Mouse (Mus musculus) T-helper 2 cell (primary cell): ENCODE data around the gene Rad18.

Experiments used
- in situ Hi-C: fragments of 300-600 bp; cut with MboI, MseI; formaldehyde crosslinking; loops from one replicate; pipeline ENCODE4 v1.15.1; 2025; ENCODE audit warnings: high pct_unique_total_duplicates

The Rad18 gene

GRCm38 (mm10) chr6:112688033-112688432, 8.5 kb downstream of the Rad18 start:
- in situ Hi-C loops: loop anchor here (25.0 kb wide), 1 partner anchor 1049 kb away; the partner anchor contains the start of gene Sec13

GRCm38 (mm10) chr6:112686485-112686884, 10.0 kb downstream of the Rad18 start:
- in situ Hi-C loops: loop anchor here (25.0 kb wide), 1 partner anchor 1051 kb away; the partner anchor contains the start of gene Sec13

GRCm38 (mm10) chr6:112684065-112684464, 12.4 kb downstream of the Rad18 start:
- in situ Hi-C loops: loop anchor here (25.0 kb wide), 1 partner anchor 1053 kb away; the partner anchor contains the start of gene Sec13

- in situ Hi-C loops: no loop called here
These were observed 64.4 kb downstream of the Rad18 start for GRCm38 (mm10) chr6:112632071-112632470.

GRCm38 (mm10) chr6:112630291-112630690, 66.2 kb downstream of the Rad18 start:
- in situ Hi-C loops: no loop called here

GRCm38 (mm10) chr6:112628301-112628700, 68.2 kb downstream of the Rad18 start:
- in situ Hi-C loops: no loop called here

GRCm38 (mm10) chr6:112622321-112622720, 74.2 kb downstream of the Rad18 start:
- in situ Hi-C loops: no loop called here

- in situ Hi-C loops: no loop called here
These were observed 76.5 kb downstream of the Rad18 start for GRCm38 (mm10) chr6:112620027-112620426.

- in situ Hi-C loops: no loop called here
These were observed 78.7 kb downstream of the Rad18 start for GRCm38 (mm10) chr6:112617728-112618318.

- in situ Hi-C loops: no loop called here
These were observed 87.5 kb downstream of the Rad18 start for GRCm38 (mm10) chr6:112609027-112609426.

- in situ Hi-C loops: no loop called here
These were observed 92.6 kb downstream of the Rad18 start for GRCm38 (mm10) chr6:112603866-112604265.

- in situ Hi-C loops: no loop called here
These were observed 101.5 kb downstream of the Rad18 start for GRCm38 (mm10) chr6:112594971-112595370.

GRCm38 (mm10) chr6:112587912-112588311, 108.6 kb downstream of the Rad18 start:
- in situ Hi-C loops: loop anchor here (10.0 kb wide), 1 partner anchor 197 kb away; no protein-coding TSS in a partner anchor

GRCm38 (mm10) chr6:112586999-112587398, 109.5 kb downstream of the Rad18 start:
- in situ Hi-C loops: loop anchor here (10.0 kb wide), 1 partner anchor 198 kb away; no protein-coding TSS in a partner anchor

- in situ Hi-C loops: loop anchor here (10.0 kb wide), 1 partner anchor 200 kb away; no protein-coding TSS in a partner anchor
These were observed 111.5 kb downstream of the Rad18 start for GRCm38 (mm10) chr6:112584961-112585360.

GRCm38 (mm10) chr6:112582022-112582421, 114.5 kb downstream of the Rad18 start:
- in situ Hi-C loops: loop anchor here (10.0 kb wide), 1 partner anchor 203 kb away; no protein-coding TSS in a partner anchor

- in situ Hi-C loops: no loop called here
These were observed 119.3 kb downstream of the Rad18 start for GRCm38 (mm10) chr6:112577198-112577597.

GRCm38 (mm10) chr6:112574558-112574957, 121.9 kb downstream of the Rad18 start:
- in situ Hi-C loops: no loop called here

- in situ Hi-C loops: no loop called here
These were observed 126.1 kb downstream of the Rad18 start for GRCm38 (mm10) chr6:112570413-112570812.
